Mouse (Mus musculus) CH12.LX (cell line): Measurements from ENCODE around the gene Tnpo1. TPM values are rescaled to one million over a fixed set of nuclear protein-coding genes. Genes with fewer than 3 reads are reported as not detected.

Experiments
- DNase-seq: peaks from one replicate; pipeline ENCODE4 v3.0.0-alpha.2; 2013; ENCODE audit errors: extremely low read depth
- H3K27ac ChIP-seq: 2 replicates; pipeline ENCODE4 v1.5.1; 2012; ENCODE audit warnings: low read depth, mild to moderate bottlenecking, control low read depth, moderate library complexity; ENCODE audit not compliant: insufficient read depth
- H3K27me3 ChIP-seq: replicated peaks from 2 replicates; pipeline ENCODE3; 2012; ENCODE audit warnings: inconsistent platforms
- H3K36me3 ChIP-seq, 2 experiments: replicated peaks in 1 of 2; 2 replicates each; pipeline versions ENCODE3 to v1.6.1; 2012; ENCODE audit warnings: inconsistent platforms in 1 of 2, low read length in 1 of 2, mild to moderate bottlenecking in 1 of 2, mixed read lengths in 1 of 2, moderate library complexity in 1 of 2; ENCODE audit not compliant: control insufficient read depth in 1 of 2, insufficient read depth in 1 of 2
- H3K4me1 ChIP-seq, 2 experiments: 2 replicates each; pipeline ENCODE4 v1.6.1; 2012; ENCODE audit warnings: inconsistent platforms in 1 of 2, moderate library complexity in 1 of 2; ENCODE audit not compliant: insufficient read depth in 2 of 2, control insufficient read depth in 1 of 2
- H3K4me2 ChIP-seq: 2 replicates; pipeline ENCODE4 v1.6.1; 2012; ENCODE audit warnings: low read depth, mild to moderate bottlenecking, control low read depth; ENCODE audit not compliant: poor library complexity, insufficient read depth, severe bottlenecking
- H3K4me3 ChIP-seq, 3 experiments: fragments of 150-350 bp in 1 of 3; sonication (generic) in 1 of 3; replicated peaks in 1 of 3; 2 replicates each; pipeline versions ENCODE3 to v1.5.1; 2011 to 2012; ENCODE audit warnings: low read depth in 2 of 3, low read length in 2 of 3, mild to moderate bottlenecking in 2 of 3, moderate library complexity in 2 of 3, control low read depth in 1 of 3, improper control_type of control experiment in 1 of 3, inconsistent platforms in 1 of 3, mixed read lengths in 1 of 3; ENCODE audit not compliant: poor library complexity in 1 of 3
- H3K79me2 ChIP-seq: replicated peaks from 2 replicates; pipeline ENCODE4 v1.6.1; 2012; ENCODE audit warnings: mild to moderate bottlenecking, moderate library complexity; ENCODE audit not compliant: control insufficient read depth, poor library complexity, insufficient read depth, severe bottlenecking; ENCODE audit errors: extremely low read depth
- H3K9ac ChIP-seq: 2 replicates; pipeline ENCODE4 v1.6.1; 2012; ENCODE audit warnings: low read depth, mild to moderate bottlenecking, control low read depth, moderate library complexity; ENCODE audit not compliant: insufficient read depth
- H3K9me3 ChIP-seq: replicated peaks from 2 replicates; pipeline ENCODE3; 2012; ENCODE audit warnings: low read length, inconsistent platforms, mixed read lengths
- BHLHE40 ChIP-seq: IDR thresholded peaks from 2 replicates; pipeline ENCODE4 v1.6.1; 2011; ENCODE audit warnings: mild to moderate bottlenecking, low read depth, low read length, improper control_type of control experiment
- CHD1 ChIP-seq: IDR thresholded peaks from 2 replicates; pipeline ENCODE4 v1.6.1; 2012; ENCODE audit warnings: low read depth, low read length, improper control_type of control experiment, inconsistent platforms
- CHD2 ChIP-seq: IDR thresholded peaks from 2 replicates; pipeline ENCODE4 v1.6.1; 2011; ENCODE audit warnings: low read length, improper control_type of control experiment
- CTCF ChIP-seq, 2 experiments: IDR thresholded peaks in 1 of 2; conservative IDR thresholded peaks in 1 of 2; 2 replicates each; pipeline ENCODE4 v1.5.1; 2011 to 2012; ENCODE audit warnings: low read depth in 2 of 2, low read length in 2 of 2, improper control_type of control experiment in 1 of 2, inconsistent platforms in 1 of 2, mild to moderate bottlenecking in 1 of 2, moderate library complexity in 1 of 2
- E2F4 ChIP-seq: IDR thresholded peaks from 2 replicates; pipeline ENCODE4 v1.6.1; 2011; ENCODE audit warnings: low read depth, low read length, improper control_type of control experiment; ENCODE audit not compliant: insufficient replicate concordance
- ETS1 ChIP-seq: conservative IDR thresholded peaks from 2 replicates; pipeline ENCODE4 v1.6.1; 2012; ENCODE audit warnings: low read depth, mild to moderate bottlenecking, inconsistent platforms, low read length, improper control_type of control experiment, moderate library complexity
- GABPA ChIP-seq: IDR thresholded peaks from 2 replicates; pipeline ENCODE4 v1.6.1; 2012; ENCODE audit warnings: low read depth, low read length, improper control_type of control experiment, inconsistent platforms; ENCODE audit not compliant: insufficient replicate concordance
- HCFC1 ChIP-seq: IDR thresholded peaks from 2 replicates; pipeline ENCODE4 v1.6.1; 2012; ENCODE audit warnings: low read depth, mild to moderate bottlenecking, inconsistent platforms, low read length, improper control_type of control experiment
- IRF4 ChIP-seq: IDR thresholded peaks from 2 replicates; pipeline ENCODE4 v1.6.1; 2014; ENCODE audit warnings: low read depth, mild to moderate bottlenecking, inconsistent platforms, low read length, improper control_type of control experiment
- MAX ChIP-seq: IDR thresholded peaks from 2 replicates; pipeline ENCODE4 v1.6.1; 2011; ENCODE audit warnings: low read length, improper control_type of control experiment
- MAZ ChIP-seq: IDR thresholded peaks from 2 replicates; pipeline ENCODE4 v1.6.1; 2012; ENCODE audit warnings: low read depth, mild to moderate bottlenecking, inconsistent platforms, low read length, improper control_type of control experiment, moderate library complexity
- MEF2A ChIP-seq: IDR thresholded peaks from 2 replicates; pipeline ENCODE4 v1.6.1; 2014; ENCODE audit warnings: low read depth, mild to moderate bottlenecking, inconsistent platforms, low read length, improper control_type of control experiment, borderline replicate concordance
- MXI1 ChIP-seq: IDR thresholded peaks from 2 replicates; pipeline ENCODE4 v1.6.1; 2011; ENCODE audit warnings: mild to moderate bottlenecking, low read depth, low read length, improper control_type of control experiment
- MYC ChIP-seq: IDR thresholded peaks from 2 replicates; pipeline ENCODE4 v1.6.1; 2011; ENCODE audit warnings: low read depth, mild to moderate bottlenecking, improper control_type of control experiment, low read length
- RAD21 ChIP-seq: IDR thresholded peaks from 2 replicates; pipeline ENCODE4 v1.6.1; 2011; ENCODE audit warnings: low read depth, mild to moderate bottlenecking, low read length, improper control_type of control experiment, moderate library complexity
- SIN3A ChIP-seq: IDR thresholded peaks from 2 replicates; pipeline ENCODE4 v1.6.1; 2012; ENCODE audit warnings: low read length, improper control_type of control experiment, inconsistent platforms
- TBP ChIP-seq: conservative IDR thresholded peaks from 2 replicates; pipeline ENCODE4 v1.6.1; 2011; ENCODE audit warnings: low read depth, low read length, improper control_type of control experiment
- USF1 ChIP-seq: IDR thresholded peaks from 2 replicates; pipeline ENCODE4 v1.6.1; 2014; ENCODE audit warnings: low read depth, mild to moderate bottlenecking, inconsistent platforms, low read length, improper control_type of control experiment
- USF2 ChIP-seq: conservative IDR thresholded peaks from 2 replicates; pipeline ENCODE4 v1.6.1; 2011; ENCODE audit warnings: low read depth, low read length, improper control_type of control experiment
- ZC3H11A ChIP-seq: IDR thresholded peaks from 2 replicates; pipeline ENCODE4 v1.6.1; 2012; ENCODE audit warnings: low read depth, mild to moderate bottlenecking, inconsistent platforms, low read length, improper control_type of control experiment
- ZKSCAN1 ChIP-seq: IDR thresholded peaks from 2 replicates; pipeline ENCODE4 v1.6.1; 2012; ENCODE audit warnings: low read depth, inconsistent platforms, low read length, improper control_type of control experiment, borderline replicate concordance
- ZNF384 ChIP-seq: IDR thresholded peaks from 2 replicates; pipeline ENCODE4 v1.6.1; 2012; ENCODE audit warnings: low read depth, low read length, improper control_type of control experiment, inconsistent platforms
- dilution Hi-C: fragments of 300-500 bp; cut with MboI; formaldehyde crosslinking; loops from 2 replicates; pipeline ENCODE4 v1.14.3; 2020; ENCODE audit warnings: low sequenced_read_pairs; ENCODE audit not compliant: extremely low pct_unique_long_range_greater_than_20kb, extremely low pct_ligation_motif_present
- in situ Hi-C: fragments of 300-500 bp; cut with MboI; formaldehyde crosslinking; loops from 3 replicates; pipeline ENCODE4 v1.14.3; 2019; ENCODE audit warnings: low sequenced_read_pairs, low pct_ligation_motif_present, low pct_unique_long_range_greater_than_20kb, mixed read lengths
- polyA plus RNA-seq: library from polyadenylated mRNA; unstranded; fragments of >175 nt; gene quantifications from 2 replicates; pipeline ENCODE4 v1.2.1, GENCODE M21; 2012; ENCODE audit warnings: low read depth; ENCODE audit not compliant: insufficient read length
- total RNA-seq, 2 experiments: library from RNA; depleted of rRNA; stranded (reverse); fragments of 300-350 nt in 1 of 2; fragments of >200 nt in 1 of 2; gene quantifications; 2 replicates each; pipeline ENCODE4 v1.2.3; 2012 to 2014

Tnpo1 gene
- total and polyA plus RNA-seq, 3 experiments, result 93.6 to 105 (median 95.9) TPM

DNA sequence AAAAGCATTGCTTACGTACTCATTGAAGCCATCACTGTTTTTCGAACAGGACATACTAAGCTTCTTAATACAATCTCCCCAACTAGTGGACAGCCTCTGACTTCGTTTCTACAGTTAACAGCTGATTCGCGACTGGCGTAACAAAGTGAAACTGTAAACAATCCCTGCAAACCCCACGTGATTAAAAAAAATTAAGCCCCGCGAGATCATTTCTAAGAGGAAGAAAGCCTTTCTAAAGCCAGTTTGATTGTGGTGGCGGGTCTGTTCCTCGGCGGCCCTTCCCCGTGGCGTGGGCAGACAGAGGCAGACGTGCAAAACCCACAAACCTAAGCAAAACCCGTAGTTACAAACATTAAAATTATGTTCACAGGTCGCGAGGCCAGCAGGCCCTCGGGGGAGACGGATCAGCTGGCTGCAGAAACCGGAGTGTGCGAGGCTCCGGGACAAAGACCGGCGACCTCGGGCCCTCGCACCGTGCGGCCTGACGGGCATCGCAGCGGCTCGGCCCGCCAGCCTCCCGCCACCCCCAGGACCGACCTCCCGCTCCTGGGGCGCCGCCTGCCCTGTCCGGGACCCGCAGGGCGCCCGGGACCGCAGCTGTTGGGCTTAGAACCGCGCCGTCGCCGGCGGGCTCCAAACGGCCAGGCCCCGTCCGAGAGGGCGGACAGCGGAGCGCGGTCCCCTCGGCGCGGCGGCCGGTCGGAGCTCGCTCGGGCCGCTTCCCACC lies 535 bp downstream of the Tnpo1 start:
- Histone ChIP-seq H3K4me2 (peak overlapping the region; percentile 94), H3K27me3 (no peaks in the 10 kb centered on the region), H3K36me3 (peaks cover 0 to 22% of the 10 kb centered on the region in 2 experiments), H3K79me2 (peaks cover 11% of the 10 kb centered on the region), H3K27ac (peak overlapping the region; percentile 61), H3K9ac (peak overlapping the region; percentile 98), H3K4me1 (peaks cover 0 to 21% of the 10 kb centered on the region in 2 experiments; a peak in 2 of 4 replicates), H3K9me3 (no peaks in the 10 kb centered on the region), H3K4me3 (peak overlapping the region; percentile 46 to 94 (median 93))
- DNase-seq, result peak; percentile 77
- TF ChIP-seq ZNF384 (peak; percentile 66; the same call in 1 of the 2 replicates), USF2 (peak; percentile 55), BHLHE40 (peak; percentile 55), TBP (0 out of 2 replicates have a peak, but pooled peaks have one; percentile 46), USF1 (peak; percentile 66), IRF4 (0 out of 2 replicates have a peak, but pooled peaks have one; percentile 3), CHD2 (peak; percentile 88), MEF2A (no peak), MAZ (peak; percentile 15; the same call in 1 of the 2 replicates), SIN3A (peak; percentile 97), ZKSCAN1 (no peak), ZC3H11A (no peak), GABPA (no peak), RAD21 (no peak), CHD1 (0 out of 2 replicates have a peak, but pooled peaks have one; percentile 66), MYC (peak; percentile 36; the same call in 1 of the 2 replicates), CTCF (conservative IDR thresholded peaks at IDR 0.05 in 1 of 2, IDR thresholded peaks at IDR 0.05 in 1 of 2; ENCODE audit: low read depth in 2 of 2, low read length in 2 of 2) (no peak), HCFC1 (peak; percentile 38), MXI1 (peak; percentile 80), ETS1 (peak; percentile 74), E2F4 (0 out of 2 replicates have a peak, but pooled peaks have one; percentile 27), MAX (peak; percentile 65)
- dilution Hi-C loops (no loop called here), in situ Hi-C loops (no loop called here)
